Mouse (Mus musculus) small intestine, adult 2 months (tissue): ENCODE measurements around the gene Gucd1. TPM values are rescaled to one million over a fixed set of nuclear protein-coding genes. Genes with fewer than 3 reads are reported as not detected.

Experiments
- H3K27ac ChIP-seq: fragments of 200-500 bp; 2 replicates; pipeline ENCODE4 v1.5.1; 2012; ENCODE audit warnings: low read depth, low read length, control low read depth, inconsistent platforms; ENCODE audit not compliant: insufficient read depth
- H3K27me3 ChIP-seq: fragments of 200-500 bp; 2 replicates; pipeline ENCODE4 v1.6.1; 2012; ENCODE audit warnings: mild to moderate bottlenecking, moderate library complexity, low read length, inconsistent platforms; ENCODE audit not compliant: control insufficient read depth, insufficient read depth
- H3K36me3 ChIP-seq: fragments of 200-500 bp; 2 replicates; pipeline ENCODE4 v1.6.1; 2012; ENCODE audit warnings: mild to moderate bottlenecking, low read length, control low read depth, inconsistent platforms; ENCODE audit not compliant: control insufficient read depth, insufficient read depth
- H3K4me1 ChIP-seq: fragments of 200-500 bp; 2 replicates; pipeline ENCODE4 v1.6.1; 2012; ENCODE audit warnings: low read length, inconsistent platforms, mixed read lengths; ENCODE audit not compliant: control insufficient read depth, insufficient read depth, insufficient read length
- H3K4me3 ChIP-seq: fragments of 200-500 bp; 2 replicates; pipeline ENCODE4 v1.5.1; 2012; ENCODE audit warnings: low read depth, mild to moderate bottlenecking, control low read depth, inconsistent platforms, low read length, moderate library complexity
- CTCF ChIP-seq: fragments of 200-500 bp; IDR thresholded peaks from 2 replicates; pipeline ENCODE4 v1.5.1; 2012; ENCODE audit warnings: low read depth, mild to moderate bottlenecking, control low read depth, inconsistent platforms, low read length, moderate library complexity, mixed read lengths; ENCODE audit not compliant: insufficient replicate concordance, insufficient read length; ENCODE audit errors: extremely low read depth
- POLR2A ChIP-seq: fragments of 200-500 bp; IDR thresholded peaks from 2 replicates; pipeline ENCODE4 v1.6.1; 2012; ENCODE audit warnings: low read depth, mild to moderate bottlenecking, control low read depth, inconsistent platforms, low read length, moderate library complexity
- WGBS: fragments of 180-500 bp; shearing (Covaris S2); methylation state at CpG from one replicate; pipeline ENCODE4 v1.1.7; 2018; 5-methylcytosine and 5-hydroxymethylcytosine counted together
- polyA plus RNA-seq: library from polyadenylated mRNA; depleted of rRNA; stranded (reverse); fragments of >200 nt; gene quantifications from 2 replicates; pipeline ENCODE4 v1.2.3, GENCODE M21; 2012

Gucd1 gene
- polyA plus RNA-seq, 1 experiment: 261 TPM

DNA sequence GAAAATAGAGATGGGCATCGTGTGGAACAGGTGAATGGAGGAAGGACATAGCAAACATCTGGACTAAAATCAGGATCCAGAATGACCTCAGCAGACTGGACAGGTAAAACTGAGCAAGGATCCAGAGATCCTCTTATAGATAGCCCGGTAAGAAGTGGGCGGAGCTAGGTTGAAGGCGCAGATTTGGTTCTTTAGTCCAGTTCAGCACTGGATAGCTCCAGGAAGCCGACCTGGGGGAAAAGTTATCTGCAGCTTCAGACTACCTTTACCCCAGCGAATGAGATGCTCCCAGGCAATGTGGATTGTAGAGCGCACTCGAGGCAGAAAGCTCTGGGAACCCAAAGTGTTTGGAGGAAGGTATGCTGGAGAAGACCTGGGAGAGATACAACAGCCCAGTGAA lies 175.8 kb downstream of the Gucd1 start:
- TF ChIP-seq CTCF: no peak
- TF ChIP-seq POLR2A: no peak
- Histone ChIP-seq H3K36me3 (no peaks in the 10 kb centered on the region), H3K27me3 (no peaks in the 10 kb centered on the region), H3K4me3 (no peak overlapping the region), H3K27ac (no peak overlapping the region), H3K4me1 (no peaks in the 10 kb centered on the region)
- WGBS: 28% methylated on average over 8 of the region's 8 CpGs

DNA sequence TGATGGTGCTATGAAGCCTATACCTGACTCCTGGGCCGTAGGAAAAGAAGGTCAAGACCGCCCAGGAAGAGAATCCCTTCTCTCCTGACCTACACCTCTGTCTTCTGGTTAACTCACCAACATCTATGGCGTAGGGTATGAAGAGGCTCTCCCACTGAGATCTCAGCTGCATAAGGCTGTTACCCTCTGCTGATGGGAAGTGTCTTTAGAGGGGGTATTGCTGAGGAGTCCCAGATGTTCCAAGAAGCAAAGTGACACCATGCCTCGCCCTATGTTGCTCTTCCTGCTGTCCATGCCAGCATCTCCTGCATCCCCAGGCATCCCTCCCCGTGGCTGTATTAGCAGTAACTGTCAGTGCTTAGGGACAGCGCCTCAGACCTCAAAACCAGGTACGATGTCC lies 178.4 kb downstream of the Gucd1 start:
- H3K4me1 ChIP-seq: no peaks in the 10 kb centered on the region
- H3K4me3 ChIP-seq: no peak overlapping the region
- no peaks in the 10 kb centered on the region for H3K27me3 ChIP-seq
- 83% methylated on average over 7 of the region's 7 CpGs for WGBS
- TF ChIP-seq CTCF (no peak), POLR2A (no peak)
- H3K36me3 ChIP-seq: no peaks in the 10 kb centered on the region
- no peak overlapping the region for H3K27ac ChIP-seq

DNA sequence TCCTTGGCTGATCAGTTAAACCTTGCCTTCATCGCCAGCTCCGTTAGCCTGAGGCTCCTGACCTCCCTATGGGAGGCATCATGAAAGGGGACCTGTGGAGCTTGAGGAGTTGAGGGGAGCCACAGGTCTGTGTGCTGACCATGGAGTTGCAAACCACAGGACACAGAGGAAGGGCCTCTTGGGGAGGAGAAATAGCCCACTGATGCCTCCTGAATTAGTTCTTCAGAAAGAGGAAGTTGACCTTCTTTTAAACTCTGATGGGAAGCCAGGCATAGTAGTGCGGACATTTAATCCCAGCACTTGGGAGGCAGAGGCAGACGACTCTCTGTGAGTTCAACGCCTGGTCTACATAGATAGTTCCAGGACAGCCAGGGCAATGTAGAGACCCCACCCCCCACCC lies 178.9 kb downstream of the Gucd1 start:
- Histone ChIP-seq H3K4me3 (no peak overlapping the region), H3K36me3 (no peaks in the 10 kb centered on the region), H3K27ac (no peak overlapping the region), H3K4me1 (no peaks in the 10 kb centered on the region), H3K27me3 (no peaks in the 10 kb centered on the region)
- TF ChIP-seq CTCF (no peak), POLR2A (no peak)
- WGBS: 75% methylated on average over 5 of the region's 5 CpGs

DNA sequence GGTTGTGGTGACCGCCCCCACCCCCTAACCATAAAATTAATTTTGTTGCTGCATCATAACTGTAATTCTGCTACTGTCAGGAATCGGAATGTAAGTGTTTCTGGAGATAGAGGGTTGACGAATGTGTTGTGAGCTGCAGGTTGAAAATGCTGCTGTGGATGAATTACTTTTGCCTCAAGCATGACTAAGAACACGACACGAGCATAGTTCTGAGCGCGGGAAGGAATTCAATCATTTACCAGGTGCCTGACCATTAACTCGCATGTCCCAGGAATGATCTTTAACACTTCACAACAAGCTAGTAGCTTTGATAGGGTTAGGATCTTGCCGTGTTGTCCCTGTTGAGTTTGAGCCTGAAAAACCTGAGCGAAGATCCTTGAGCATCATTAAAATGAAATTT lies 180.5 kb downstream of the Gucd1 start:
- no peaks in the 10 kb centered on the region for H3K27me3 ChIP-seq
- no peaks in the 10 kb centered on the region; the same call in 1 of the 2 replicates for H3K4me1 ChIP-seq
- WGBS: 55% methylated on average over 10 of the region's 10 CpGs
- H3K27ac ChIP-seq: no peak overlapping the region
- no peaks in the 10 kb centered on the region for H3K36me3 ChIP-seq
- no peak for TF ChIP-seq POLR2A
- TF ChIP-seq CTCF: no peak
- no peak overlapping the region for H3K4me3 ChIP-seq

DNA sequence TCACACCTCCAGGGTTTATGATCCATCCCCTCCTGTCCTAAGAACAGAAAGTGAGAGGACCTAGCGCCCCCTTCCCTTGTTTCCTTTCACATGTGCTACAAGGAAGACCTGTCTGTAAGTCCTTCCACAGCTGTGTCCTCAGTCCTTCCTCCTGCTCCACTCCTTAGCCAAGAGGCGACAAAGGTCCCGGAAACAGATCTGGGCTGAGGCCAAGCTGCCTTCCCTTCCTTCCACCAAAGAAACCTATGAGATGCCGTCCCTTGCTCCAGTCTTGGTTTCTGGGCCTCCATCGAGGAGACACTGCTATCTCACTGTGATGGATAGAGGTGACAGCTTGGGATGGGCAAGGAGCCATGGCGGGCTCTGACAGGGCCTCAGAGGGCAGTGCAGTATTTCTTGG lies 182.7 kb downstream of the Gucd1 start:
- H3K36me3 ChIP-seq: no peaks in the 10 kb centered on the region
- 69% methylated on average over 6 of the region's 6 CpGs for WGBS
- TF ChIP-seq CTCF (no peak), POLR2A (no peak)
- no peak overlapping the region for H3K4me3 ChIP-seq
- no peaks in the 10 kb centered on the region for H3K27me3 ChIP-seq
- H3K4me1 ChIP-seq: no peaks in the 10 kb centered on the region; the same call in none of the 2 replicates
- no peak overlapping the region for H3K27ac ChIP-seq

DNA sequence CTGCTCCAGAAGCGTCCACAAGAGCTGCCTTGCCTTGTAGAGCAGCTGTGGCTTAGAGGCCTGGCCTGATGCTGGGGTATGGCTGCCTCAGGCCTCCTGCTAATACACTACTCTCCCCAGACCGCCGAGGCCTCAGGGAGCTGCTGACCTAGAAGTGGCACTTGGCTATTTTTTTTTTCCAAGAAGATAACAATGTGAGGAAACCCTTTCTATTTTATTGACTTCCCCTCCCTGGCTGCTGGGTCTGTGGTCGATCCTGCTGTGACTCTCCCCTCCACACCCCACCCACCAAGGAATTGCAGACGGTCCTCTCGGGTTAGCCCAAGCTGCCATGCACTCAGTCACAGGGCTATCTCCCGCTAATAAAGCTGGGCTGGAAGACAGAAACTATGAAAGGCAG lies 183.6 kb downstream of the Gucd1 start:
- Histone ChIP-seq H3K4me1 (no peaks in the 10 kb centered on the region; the same call in none of the 2 replicates), H3K27me3 (no peaks in the 10 kb centered on the region), H3K4me3 (no peak overlapping the region), H3K27ac (no peak overlapping the region), H3K36me3 (no peaks in the 10 kb centered on the region)
- 56% methylated on average over 7 of the region's 7 CpGs for WGBS
- TF ChIP-seq CTCF: no peak
- no peak for TF ChIP-seq POLR2A

DNA sequence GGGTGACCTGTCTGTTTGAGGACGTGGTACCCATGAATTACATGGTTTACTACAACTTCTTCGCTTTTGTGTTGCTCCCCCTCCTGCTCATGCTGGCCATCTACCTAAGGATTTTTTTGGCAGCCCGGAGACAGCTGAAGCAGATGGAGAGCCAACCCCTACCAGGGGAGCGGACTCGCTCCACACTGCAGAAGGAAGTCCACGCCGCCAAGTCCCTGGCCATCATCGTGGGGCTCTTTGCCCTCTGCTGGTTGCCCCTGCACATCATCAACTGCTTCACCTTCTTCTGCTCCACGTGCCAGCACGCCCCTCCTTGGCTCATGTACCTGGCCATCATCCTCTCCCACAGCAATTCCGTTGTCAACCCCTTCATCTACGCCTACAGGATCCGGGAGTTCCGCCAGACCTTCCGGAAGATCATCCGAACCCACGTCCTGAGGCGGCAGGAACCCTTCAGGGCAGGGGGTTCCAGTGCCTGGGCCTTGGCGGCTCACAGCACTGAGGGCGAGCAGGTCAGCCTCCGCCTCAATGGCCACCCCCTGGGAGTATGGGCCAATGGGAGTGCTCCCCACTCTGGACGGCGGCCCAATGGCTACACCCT lies 184.5 kb downstream of the Gucd1 start:
- Histone ChIP-seq H3K36me3 (no peaks in the 10 kb centered on the region), H3K27ac (no peak overlapping the region), H3K4me3 (no peak overlapping the region), H3K27me3 (no peaks in the 10 kb centered on the region), H3K4me1 (no peaks in the 10 kb centered on the region; the same call in none of the 2 replicates)
- TF ChIP-seq POLR2A (no peak), CTCF (no peak)
- WGBS: 91% methylated on average over 23 of the region's 23 CpGs

DNA sequence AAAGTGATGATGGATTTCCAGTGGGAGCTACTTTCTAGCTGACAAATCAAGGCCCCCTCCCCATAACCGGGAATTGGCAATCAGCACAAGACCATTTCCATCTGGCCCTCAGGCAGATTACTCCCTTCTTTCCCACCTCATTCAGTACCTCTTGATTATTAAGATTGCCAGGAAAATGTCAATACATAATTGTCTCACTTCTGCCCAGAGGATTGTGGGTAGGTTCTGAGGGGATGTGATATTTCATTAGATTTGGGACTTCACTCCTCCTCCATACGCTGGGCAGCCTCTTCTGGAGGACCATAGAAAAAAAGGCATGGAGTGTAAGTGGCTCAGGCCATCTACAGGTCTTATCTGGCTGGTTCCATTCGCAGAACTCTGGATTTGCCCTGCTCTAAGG lies 185.5 kb downstream of the Gucd1 start:
- no peaks in the 10 kb centered on the region for H3K36me3 ChIP-seq
- WGBS: 78% methylated on average over 3 of the region's 3 CpGs
- TF ChIP-seq POLR2A (no peak), CTCF (no peak)
- H3K27me3 ChIP-seq: no peaks in the 10 kb centered on the region
- H3K4me3 ChIP-seq: no peak overlapping the region
- no peak overlapping the region for H3K27ac ChIP-seq
- no peaks in the 10 kb centered on the region; the same call in none of the 2 replicates for H3K4me1 ChIP-seq
